Mouse (Mus musculus) heart, postnatal 4 days (tissue): ENCODE results near the gene Pcyt2. TPM values are rescaled to one million over a fixed set of nuclear protein-coding genes. Genes with fewer than 3 reads are reported as not detected.
A peak's percentile ranks its signal among the peaks of the same experiment; 100 is the strongest.

Experiments
- DNase-seq: peaks from one replicate; pipeline ENCODE4 v3.0.0; 2021
- total RNA-seq, 2 experiments: library from RNA; stranded (reverse); gene quantifications; 2 replicates each; pipeline ENCODE4 v1.2.3; 2021

Gene Pcyt2
- total RNA-seq, 2 experiments from 2014 or later: 56.8 to 58.1 TPM

GRCm38 (mm10) chr11:120580190-120580589, 37.5 kb downstream of the Pcyt2 start:
- DNase-seq: peak; percentile 27

GRCm38 (mm10) chr11:120579316-120580107, 38.2 kb downstream of the Pcyt2 start:
- DNase-seq: peak; percentile 88

- DNase-seq: peak; percentile 15
Observed at GRCm38 (mm10) chr11:120578694-120579243, 39.0 kb downstream of the Pcyt2 start.

GRCm38 (mm10) chr11:120578024-120578693, 39.6 kb downstream of the Pcyt2 start:
- DNase-seq: no peak

- DNase-seq: peak; percentile 41
Observed at GRCm38 (mm10) chr11:120577211-120578023, 40.3 kb downstream of the Pcyt2 start.

GRCm38 (mm10) chr11:120576365-120576981, 41.3 kb downstream of the Pcyt2 start:
- no peak for DNase-seq

- DNase-seq: no peak
Observed at GRCm38 (mm10) chr11:120575940-120576339, 41.8 kb downstream of the Pcyt2 start.

- no peak for DNase-seq
Observed at GRCm38 (mm10) chr11:120575046-120575445, 42.7 kb downstream of the Pcyt2 start.

GRCm38 (mm10) chr11:120574278-120574600, 43.5 kb downstream of the Pcyt2 start:
- DNase-seq: no peak

- peak; percentile 22 for DNase-seq
Observed at GRCm38 (mm10) chr11:120573585-120574277, 44.0 kb downstream of the Pcyt2 start.

- DNase-seq: peak; percentile 100
Observed at GRCm38 (mm10) chr11:120572752-120573584, 44.8 kb downstream of the Pcyt2 start, which contains the start of gene P4hb. Gene P4hb (minus strand): TSS chr11:120573253.

- DNase-seq: no peak
Observed at GRCm38 (mm10) chr11:120572417-120572751, 45.4 kb downstream of the Pcyt2 start.

- DNase-seq: no peak
Observed at GRCm38 (mm10) chr11:120571754-120572416, 45.9 kb downstream of the Pcyt2 start.

GRCm38 (mm10) chr11:120571122-120571521, 46.6 kb downstream of the Pcyt2 start:
- no peak for DNase-seq

- no peak for DNase-seq
Observed at GRCm38 (mm10) chr11:120568324-120568723, 49.4 kb downstream of the Pcyt2 start.

GRCm38 (mm10) chr11:120565114-120565513, 52.6 kb downstream of the Pcyt2 start:
- no peak for DNase-seq

- DNase-seq: no peak
Observed at GRCm38 (mm10) chr11:120562949-120563348, 54.8 kb downstream of the Pcyt2 start.

GRCm38 (mm10) chr11:120560952-120561728, 56.6 kb downstream of the Pcyt2 start:
- DNase-seq: no peak
